Mouse (Mus musculus): ENCODE data around the gene Sh2d5.
A peak's percentile ranks its signal among the peaks of the same experiment; 100 is the strongest.

Gene Sh2d5

DNA sequence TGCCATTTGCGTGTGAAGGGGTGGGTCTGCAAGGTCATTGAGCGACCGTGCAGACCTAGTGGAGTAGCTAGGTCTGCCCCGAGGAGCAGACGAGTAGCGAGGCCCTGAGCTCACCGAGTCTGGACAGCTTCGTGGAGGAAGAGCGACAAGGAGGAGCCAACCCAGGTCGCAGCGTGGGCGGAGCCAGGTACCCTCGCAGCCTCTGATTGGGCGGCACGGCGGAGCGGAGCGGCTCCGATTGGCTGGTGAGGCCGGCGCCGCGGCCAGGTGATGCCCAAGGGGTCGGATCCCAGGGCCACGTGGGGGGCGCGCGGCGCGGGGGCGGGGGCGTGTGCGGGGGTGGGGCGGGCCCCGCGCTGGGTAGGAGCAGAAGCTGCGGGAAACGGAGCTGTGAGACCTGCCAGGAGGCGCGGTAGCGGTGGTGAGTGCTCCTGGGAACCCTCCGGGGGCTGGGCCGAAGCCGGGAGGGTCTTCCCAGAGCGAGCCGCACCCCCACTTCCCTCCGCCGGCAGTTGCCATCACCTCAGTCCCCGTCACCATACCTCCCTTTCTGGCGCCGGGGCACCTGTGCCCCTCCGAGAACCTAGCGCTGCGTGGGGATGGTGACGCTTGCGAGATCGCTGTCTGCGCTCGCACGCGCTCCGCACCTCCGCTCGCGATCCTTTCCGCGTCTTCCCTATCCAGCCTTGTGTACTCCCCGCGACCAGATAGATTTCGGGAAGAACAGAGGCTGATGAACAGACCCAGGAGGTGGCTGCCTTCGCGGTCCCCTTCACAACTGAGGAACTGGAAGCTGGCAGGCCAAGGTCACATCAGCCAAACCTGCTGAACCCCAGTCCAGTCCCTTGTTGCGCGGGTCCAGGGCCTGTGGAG, at the start of gene Sh2d5, which contains the start of gene Kif17:
Sh2d5 (plus strand) TSS at position 316 of the 873 bp plus-strand sequence.
Kif17 (plus strand) TSS at position 348 of the 873 bp plus-strand sequence.
- peak; percentile 91 for DNase-seq

DNA sequence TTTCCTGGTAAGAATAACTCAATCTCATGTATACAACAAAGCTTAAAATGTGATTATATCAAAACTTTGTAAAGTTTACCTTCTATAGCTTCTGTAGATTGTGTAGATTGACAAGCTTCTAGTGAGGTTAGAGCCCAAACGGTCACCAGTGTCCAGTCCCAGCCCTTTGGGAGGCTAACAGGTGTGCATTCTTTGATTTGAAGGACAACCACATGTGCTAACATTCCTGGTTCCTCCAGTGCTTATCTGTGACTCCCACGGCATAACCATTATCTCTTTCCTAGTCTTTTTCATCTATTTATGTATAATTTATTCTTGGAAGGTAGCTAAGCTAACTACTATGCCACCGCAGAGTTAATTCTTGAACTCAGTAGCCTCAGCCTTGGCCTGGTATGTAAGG, 49.4 kb upstream of the Sh2d5 start:
- no peak for DNase-seq

DNA sequence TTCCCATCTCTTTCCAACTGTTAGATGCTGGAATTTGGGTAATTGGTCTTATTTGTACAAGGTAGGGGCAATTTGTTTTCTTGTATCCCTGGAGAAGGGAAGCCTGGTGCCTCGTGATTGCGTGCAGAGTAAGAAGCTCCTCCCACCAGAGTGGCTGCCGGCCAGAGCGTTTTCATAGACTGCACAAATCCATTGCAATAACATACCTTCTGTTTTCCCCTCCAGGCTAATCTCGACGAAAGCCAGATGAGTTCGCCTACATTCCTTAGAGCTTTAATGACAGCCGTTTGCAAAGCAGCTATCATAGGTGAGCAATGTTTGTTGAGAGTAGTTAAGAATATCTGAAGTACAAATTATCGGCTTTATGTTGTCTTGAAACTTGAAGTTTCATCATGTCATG, 48.5 kb upstream of the Sh2d5 start:
- DNase-seq, result no peak

DNA sequence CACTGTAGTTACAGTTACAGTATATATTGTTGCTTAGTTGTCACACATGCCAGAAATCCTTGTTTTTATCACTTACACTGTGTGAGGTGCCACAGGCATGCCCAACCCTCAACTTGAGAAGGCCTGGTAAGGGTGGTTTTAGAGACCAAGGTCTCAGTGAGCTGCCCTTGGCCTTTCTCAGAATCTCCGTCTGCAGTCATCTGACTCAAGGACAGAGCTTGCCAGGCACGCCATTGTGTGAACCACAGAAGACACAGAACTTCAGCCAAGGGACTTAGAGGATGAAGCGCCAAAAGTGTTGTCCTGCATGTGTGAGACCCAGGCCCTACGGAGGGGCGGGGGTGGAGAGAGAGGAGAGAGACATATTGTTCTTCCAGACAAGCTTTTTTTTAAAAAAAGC, 40.1 kb upstream of the Sh2d5 start:
- DNase-seq, result no peak

DNA sequence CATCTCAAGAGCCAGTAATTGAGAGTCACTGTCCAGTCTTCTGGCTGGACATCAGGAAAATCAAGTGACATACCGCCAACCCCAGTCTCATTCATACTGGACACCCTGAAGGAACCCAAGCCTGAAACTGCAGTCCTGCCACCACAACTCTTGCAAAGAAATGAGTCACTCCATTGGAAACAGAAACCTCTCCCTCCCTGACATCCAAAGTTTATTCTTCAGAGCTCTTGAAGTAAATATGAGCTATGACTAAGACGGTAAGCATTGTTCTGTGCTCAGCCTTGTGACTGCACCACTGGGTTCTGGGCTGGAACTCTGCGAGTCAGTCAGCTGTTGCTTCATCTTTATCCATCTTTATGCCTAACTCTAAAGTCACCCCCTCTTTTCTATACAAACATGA, 36.3 kb upstream of the Sh2d5 start:
- DNase-seq, result no peak

DNA sequence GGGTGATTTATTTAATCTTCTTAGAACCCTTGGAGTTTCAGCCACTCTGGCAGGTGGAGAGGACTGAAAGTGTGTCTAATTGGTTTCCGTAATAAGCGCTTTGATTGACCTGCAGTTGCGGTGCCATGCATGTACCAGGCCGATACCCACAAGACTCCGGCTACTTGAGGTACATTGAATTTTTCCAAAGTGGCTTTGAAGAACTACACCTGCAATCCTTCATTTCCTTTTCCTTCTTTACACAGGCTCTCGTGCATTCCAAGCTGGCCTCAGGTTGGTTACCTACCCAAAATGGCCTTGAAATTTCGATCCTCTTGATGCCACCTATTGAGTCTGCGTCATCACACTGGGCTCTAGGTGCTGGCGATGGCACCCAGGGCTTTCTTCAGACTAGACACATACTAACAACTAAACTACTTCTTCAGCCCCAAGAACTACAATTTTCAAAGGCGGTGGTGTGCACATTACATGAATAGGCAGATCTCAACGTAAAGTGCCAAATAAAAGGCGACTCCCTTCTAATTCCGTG, 34.5 kb upstream of the Sh2d5 start:
- no peak for DNase-seq

DNA sequence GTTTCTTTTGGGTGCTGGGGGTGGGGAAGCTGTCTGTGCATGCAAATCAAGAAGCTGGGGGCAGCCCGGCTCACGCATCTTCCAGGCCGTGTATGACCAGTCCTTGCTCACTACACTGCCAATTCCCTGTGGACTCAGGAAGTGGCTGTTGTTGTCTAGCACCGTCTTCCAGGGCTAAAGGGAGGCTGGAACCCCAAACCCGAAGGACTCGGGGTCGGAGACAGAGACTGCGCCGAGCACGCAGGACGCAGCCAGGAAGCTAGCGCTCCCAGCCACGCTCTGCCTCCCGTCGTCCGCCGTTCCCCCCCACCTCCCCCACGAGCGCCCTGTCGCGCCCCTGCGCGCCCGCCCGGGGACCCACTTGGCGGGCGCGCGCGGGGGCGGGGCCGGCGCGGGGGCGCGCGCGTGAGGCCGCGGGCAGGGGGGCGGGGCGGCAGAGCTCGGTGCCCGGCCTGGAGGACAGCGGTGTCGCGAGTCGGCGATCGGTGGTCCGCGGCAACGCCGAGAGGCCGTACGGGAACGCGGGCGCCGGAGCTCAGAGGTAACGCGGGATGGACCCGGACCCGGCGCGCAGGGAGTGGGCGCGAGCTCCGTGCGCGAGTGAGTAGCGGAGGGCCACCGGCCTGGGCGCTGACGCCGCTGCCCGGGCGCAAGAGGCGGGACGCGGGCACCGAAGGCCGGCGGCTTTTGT, 33.9 kb upstream of the Sh2d5 start, which contains the start of gene Hp1bp3:
Hp1bp3 (plus strand) TSS at position 97 of the 691 bp plus-strand sequence.
- DNase-seq, result peak; percentile 91

DNA sequence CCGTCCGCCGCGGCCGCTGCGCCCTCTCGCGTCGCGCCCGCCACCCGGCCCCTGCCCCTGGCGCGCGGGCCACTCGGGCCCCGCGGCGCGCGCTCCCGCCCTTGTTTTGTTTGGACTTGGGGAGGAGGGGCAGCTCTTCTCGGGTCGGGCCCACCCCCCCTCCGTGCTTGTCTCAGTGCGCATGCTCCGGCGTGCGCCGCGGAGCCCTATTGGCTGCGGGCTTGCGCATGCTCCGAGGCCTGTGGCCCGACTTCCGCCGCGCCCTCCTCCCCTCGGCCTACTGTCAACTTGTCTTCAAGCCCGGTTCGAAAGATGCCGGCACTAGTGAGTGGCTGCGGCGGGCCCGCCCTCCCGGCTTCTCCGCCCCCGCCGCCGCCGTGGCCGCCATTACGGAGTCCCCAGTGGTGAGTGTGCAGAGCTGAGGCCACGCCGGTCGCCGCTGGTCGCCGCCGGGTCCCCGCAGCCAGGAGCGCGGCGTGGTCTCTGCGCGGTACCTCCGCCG, 33.3 kb upstream of the Sh2d5 start:
- peak; percentile 99 for DNase-seq

DNA sequence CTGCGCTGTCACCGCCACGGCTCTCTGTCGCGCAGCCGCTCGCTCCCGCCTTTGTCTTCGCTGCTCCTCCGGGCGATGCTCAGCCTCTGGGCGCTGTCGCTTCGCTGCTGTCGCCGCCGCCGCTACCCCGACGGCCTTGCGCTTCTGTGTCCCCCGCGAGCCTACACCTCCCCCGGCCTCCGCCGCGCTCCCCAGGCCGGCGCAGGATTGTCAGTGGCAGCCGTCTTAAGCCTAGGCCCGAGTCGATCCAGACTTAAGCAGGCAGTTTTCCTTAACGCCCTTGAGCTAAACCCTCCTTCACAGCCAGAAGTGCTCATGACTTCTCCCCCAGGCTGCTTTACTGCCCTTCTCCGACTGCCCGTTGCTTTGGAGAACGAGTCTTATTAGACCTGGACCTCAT, 32.8 kb upstream of the Sh2d5 start:
- DNase-seq, result no peak

DNA sequence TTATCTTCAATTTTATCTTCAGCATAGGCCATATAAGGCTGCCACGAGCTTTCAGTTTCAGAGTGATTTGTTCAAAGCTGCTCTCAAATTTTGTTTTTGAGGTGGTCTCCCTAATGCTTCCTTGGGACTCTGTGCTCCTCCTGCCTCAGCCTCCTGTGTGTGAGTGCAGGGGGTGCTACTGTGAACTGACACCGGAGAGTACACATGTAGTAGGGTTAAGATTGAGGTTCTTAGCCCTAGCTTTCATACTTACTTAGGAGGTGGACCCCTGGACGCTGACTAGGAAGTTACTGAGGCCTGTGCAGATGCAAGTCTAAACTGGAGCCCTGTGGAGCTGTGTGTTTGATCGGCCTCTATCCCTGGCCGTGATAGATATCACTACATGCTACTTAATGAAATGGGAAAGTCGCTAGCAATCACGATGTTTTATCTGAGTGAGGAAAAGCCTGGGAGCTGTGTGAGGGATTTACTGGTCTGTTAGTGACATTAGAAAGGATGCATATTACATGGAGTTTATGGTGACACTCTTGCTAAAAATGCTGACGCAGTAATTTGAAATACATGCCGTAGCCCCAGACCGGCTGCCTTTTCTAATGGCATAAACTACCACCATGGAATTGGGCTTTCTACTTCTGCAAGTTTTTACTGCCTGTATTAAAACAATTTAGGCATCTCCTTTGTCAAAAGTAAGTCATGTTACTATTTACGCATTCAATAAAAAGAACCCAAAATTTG, 32.1 kb upstream of the Sh2d5 start:
- DNase-seq, result no peak

DNA sequence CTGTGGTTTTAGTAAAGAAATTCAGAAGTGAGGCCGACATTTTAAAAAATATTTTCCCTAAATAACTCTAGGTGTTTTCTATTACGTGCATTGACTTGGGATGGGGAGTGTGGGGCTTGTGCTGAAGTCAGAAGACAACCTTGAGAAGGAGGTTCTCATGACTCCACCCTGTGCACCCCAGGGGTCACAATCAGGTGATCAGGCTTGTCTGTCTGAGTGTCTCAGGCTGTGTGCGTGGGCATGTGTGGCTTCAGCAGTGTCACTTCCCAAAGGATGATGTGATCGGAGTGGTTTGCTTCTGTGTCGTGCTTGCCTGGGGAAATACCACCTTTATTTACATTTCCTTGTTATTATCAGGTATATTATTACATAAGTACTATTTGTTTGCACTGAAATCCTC, 30.9 kb upstream of the Sh2d5 start:
- DNase-seq, result no peak

DNA sequence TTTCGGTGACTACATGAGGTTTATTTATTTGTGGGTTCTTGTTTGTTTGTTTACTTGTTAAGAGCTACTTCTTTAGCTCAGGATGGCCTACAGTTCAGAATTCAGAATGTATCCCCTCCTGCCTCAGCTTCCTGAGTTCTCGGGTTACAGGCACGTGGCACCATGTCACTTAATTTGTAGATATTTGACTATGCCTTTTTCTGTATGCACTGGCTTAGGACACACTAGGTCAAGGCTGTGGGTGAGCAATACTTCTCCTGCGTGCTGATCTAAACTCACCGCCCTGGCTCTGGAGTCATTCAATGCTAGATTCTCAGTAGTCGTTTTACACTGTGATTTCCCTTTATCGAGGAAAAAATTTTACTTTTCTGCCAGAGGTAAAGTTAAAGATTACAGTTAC, 29.4 kb upstream of the Sh2d5 start:
- no peak for DNase-seq

DNA sequence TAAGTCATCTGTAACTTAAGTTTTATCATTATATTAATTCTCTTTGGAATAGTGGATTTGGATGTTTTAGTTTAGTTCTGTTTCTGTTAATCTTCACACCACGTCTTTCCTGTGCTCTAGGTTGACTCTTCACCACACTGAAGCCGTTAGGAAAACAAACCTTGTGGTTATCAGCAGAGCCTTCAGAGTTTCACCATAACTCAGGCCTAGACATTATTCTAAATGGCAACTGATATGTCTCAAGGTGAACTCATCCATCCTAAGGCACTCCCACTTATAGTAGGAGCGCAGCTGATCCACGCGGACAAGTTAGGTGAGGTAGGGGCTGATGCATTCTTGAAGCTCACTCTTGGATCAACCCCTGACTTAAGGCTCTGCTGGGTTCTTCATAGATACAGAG, 28.8 kb upstream of the Sh2d5 start:
- DNase-seq, result no peak

DNA sequence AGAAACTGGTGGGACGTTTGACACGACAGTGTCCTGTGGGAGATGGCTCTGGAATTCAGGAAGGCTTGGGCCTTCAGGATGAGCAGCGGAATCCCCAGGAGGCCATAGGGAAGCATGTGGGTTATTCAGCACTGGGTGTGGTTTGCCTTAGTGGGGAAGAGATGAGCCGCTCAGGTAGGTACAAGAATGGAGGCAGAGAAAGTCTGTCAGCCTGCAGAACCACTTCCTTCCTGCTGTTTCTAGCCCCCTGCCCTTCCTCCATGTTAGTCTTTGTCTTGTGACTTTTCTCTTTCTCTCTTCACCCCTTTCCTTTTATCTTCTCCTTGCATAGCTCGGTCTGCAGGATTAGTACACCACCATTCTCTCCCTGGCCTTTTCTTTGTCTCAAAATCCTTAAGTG, 27.8 kb upstream of the Sh2d5 start:
- DNase-seq, result peak; percentile 46

DNA sequence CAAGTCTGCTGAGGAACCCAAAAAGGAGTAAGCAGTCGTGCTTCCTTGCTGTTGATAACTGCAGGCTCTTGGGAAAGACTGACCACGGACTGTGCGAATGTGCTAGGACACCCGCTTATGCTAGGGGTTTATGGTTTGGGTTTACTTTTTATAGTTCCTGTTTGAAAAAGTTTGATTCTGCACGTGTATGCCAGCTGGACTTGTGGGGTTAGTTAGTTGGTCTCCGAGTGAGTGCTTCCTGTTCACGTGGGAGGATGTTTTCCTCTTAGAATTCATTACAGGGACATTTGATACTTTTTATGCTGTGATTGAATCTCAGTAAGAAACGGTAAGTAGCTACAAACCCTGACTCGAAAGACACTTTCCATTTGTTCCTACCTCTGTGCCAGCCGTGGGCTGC, 26.6 kb upstream of the Sh2d5 start:
- DNase-seq, result no peak

DNA sequence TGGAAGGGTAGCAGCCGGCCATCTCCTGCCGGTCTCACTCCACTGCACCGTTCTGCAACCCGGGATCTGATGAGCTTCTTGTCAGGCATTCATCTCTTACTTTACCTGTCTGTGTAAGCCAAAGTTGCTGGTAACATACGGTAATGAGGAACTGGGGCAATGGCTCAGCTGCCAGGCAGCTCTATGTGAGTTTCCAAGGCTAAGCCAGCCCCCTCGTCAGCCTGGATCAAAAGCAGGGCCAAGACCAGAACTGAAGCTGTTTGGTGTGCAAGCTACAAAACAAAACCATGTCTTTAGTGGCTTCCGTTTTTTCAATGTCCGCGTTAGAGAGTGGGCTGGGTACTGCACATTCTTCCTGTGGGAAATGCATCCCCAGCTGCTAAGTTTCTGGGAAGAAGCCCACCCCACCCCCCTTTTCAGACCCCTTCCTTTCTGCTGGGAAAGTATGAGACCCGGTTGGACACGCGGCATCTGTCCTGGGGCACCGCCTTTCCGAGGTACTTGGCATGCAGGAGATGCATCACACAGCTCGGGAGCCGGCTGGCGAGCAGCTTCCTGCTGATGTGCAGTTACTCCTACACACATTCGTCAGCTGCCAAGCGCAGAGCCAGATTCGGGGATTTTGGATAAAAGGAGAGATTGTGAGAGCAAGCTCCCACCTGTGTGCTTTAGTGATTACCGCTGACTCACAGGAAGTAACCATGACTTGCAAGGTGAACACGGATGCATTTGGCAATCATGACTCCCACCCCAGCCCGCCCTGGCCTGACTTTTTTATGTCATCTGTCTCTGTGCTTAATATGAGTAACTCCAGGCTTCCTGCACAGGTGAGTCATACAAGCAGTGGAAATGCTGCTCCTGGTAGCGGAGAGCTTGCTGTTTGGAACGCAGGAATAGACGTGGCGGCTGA, 3.2 kb upstream of the Sh2d5 start:
- peak; percentile 5 for DNase-seq

DNA sequence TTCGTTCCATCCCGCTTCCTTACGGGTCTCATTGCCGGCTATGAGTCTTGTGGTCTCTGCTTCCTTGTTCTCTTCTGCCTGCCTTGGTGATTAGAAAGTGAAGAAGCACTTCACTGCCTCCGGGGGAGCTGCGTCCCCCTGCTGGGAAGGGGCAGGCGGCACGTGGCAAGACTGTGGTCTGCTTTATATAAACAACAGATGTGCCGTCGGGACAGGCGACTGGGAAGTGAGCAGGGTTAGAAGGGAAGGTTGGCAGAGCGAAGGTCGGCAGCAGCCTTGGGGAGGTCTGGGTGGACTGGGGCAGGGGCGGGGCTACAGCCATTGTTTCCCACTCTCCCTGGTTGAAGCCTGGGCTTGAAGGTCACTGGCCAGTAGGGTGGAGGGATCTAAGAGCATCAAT, 1.6 kb downstream of the Sh2d5 start:
- peak; percentile 54 for DNase-seq

DNA sequence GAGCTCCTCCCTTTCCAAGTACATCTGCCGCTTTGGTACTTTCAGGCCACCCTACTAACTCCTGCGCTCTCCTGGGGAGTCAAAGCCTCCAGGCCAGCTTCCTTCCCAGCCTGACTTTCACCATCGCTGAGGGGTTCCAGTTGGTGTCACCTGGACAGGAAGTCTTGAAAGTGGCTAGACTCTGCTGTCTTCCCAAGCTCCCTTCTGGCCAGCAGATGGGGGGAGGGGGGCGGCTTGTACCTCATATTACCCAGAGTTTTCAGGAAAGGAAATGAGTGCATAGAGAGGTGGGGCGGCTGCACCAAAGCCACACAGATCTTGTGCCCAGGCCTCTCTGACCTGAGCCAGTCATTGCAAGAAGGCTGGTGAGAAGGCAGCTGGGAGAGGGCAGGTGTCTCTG, 2.0 kb downstream of the Sh2d5 start:
- no peak for DNase-seq

DNA sequence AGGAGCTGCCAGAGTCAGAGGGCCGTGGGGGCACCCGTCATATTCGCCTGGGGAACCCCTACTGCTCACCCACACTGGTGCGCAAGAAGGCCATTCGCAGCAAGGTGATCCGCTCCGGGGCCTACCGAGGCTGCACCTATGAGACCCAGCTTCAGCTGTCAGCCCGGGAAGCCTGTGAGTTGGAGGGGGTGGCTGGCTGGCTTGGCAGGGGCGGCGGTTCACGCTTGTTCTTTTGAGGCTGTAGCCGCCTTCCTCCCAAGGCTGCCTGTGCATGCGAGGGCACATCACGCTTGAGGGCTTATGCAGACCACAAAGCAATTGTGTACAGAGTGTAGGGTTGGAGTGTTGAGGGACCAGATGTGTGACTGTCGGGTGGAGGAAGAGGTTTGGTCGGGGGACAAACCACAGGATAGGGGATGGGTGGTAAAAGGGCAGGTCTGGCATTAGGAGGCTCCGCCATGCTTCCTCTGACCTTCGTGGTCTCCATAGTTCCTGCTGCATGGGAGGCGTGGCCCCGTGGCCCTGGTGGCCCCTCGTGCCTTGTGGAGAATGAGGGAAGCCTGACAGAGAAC, 7.0 kb downstream of the Sh2d5 start:
- DNase-seq, result peak; percentile 66

DNA sequence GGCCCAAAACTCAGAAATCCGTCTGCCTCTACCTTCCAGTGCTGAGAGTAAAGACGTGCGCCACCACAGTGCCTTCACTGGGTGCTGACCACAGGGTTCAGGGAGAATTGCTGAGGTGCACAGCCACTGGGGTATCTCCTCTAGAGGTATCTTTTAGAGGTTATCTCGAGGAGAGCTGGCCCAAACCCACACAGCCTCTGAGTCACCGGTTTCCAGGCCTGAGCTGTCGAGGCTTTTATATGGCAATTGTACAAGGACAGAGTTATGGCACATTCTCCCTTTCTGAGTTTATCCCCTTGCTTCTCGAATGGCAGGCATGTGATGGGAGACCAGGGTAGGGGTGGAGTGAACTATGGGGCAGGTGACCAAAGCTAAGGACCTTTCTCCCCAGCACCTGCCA, 8.5 kb downstream of the Sh2d5 start:
- DNase-seq, result no peak

DNA sequence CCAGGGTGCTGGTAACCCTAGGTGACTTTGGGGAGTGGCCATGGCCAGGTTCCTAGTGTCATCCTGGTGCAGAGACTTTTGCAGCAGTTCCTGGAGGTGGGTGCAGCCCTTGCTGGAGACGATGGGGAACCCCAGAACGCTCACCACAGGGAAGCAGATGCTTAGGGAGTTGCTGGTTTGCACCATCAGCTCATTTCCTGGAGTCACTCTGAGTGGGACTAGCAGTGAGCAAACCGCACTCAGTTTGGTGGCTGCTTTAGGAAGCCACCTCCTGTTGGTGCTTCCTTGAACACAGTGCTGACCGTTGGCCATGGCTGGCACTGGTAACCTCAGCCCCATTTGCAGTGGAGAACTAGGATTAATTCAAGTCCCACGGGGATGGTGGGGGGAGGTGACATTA, 9.3 kb downstream of the Sh2d5 start:
- DNase-seq, result no peak

Data from thymus, postnatal 4 days (tissue).